Mouse (Mus musculus) olfactory bulb, adult 2 months (tissue): Measurements from ENCODE around the gene Gabbr2.

Source experiments
- CTCF ChIP-seq: fragments of 200-500 bp; IDR thresholded peaks from 2 replicates; pipeline ENCODE4 v1.5.1; 2012; ENCODE audit warnings: low read depth, mild to moderate bottlenecking, low read length, moderate library complexity; ENCODE audit not compliant: insufficient read depth
- POLR2A ChIP-seq: fragments of 200-500 bp; IDR thresholded peaks from 2 replicates; pipeline ENCODE4 v1.6.1; 2012; ENCODE audit warnings: mild to moderate bottlenecking, low read depth, low read length, moderate library complexity; ENCODE audit not compliant: insufficient read depth

GRCm38 (mm10) chr4:46832834-46833544, 158.7 kb downstream of the Gabbr2 start:
- no peak for TF ChIP-seq CTCF
- TF ChIP-seq POLR2A: no peak
